Mouse (Mus musculus): ENCODE data around the gene Elmod3. TPM values are rescaled to one million over a fixed set of nuclear protein-coding genes. Genes with fewer than 3 reads are reported as not detected.

Gene Elmod3
- polyA plus RNA-seq, 1 experiment from 2014 or later: 17.0 TPM

DNA sequence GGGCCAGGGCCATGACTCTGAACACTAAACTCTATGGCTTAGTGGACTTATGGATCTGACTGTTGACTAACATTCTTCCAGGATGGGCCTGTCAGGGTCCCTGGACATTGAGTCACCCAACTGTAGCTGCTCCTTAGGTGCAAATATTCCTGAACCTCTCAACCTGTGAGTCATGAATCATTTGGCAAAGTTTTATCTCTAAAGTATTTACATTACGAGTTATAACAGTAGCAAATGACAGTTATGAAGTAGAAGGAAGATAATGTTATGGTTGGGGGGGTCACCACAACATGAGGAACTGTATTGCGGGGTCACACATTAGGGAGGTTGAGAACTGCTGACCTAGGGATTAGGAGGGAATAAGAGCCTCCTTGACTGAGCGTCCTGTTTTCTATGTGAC lies 50.4 kb downstream of the Elmod3 start:
- no peak overlapping the region for H3K27ac ChIP-seq (ENCODE audit: low read length)
- WGBS: 88% methylated on average over 3 of the region's 3 CpGs

DNA sequence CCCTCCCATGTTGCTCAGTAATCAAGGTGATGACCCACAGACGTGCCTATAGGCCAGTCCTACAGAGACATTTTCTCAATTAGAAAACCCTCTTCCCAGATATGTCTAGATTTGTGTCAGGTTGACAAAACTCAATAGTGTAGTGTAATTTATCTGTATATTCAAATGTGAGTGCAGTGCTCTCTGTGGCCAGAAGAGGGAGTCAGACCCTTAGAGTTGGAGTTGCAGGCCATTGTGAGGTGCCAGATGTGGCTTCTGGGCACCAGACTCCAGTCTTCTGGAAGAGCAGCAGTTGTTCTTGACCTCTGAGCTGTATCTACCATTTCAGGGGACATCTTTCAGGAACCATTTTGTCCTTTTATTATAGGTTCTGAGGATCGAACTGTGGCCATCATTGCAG lies 51.1 kb downstream of the Elmod3 start:
- ATAC-seq: no peak
- no peak overlapping the region for H3K27ac ChIP-seq (ENCODE audit: low read length)
- H3K36me3 ChIP-seq (ENCODE audit: control insufficient read depth, insufficient read depth): no peaks in the 10 kb centered on the region
- no peak overlapping the region for H3K9ac ChIP-seq (replicated peaks; ENCODE audit: low read depth, low read length)
- H3K4me3 ChIP-seq (replicated peaks; ENCODE audit: low read length): no peak overlapping the region
- WGBS: 97% methylated on average over 2 of the region's 2 CpGs
- no peaks in the 10 kb centered on the region for H3K27me3 ChIP-seq (replicated peaks; ENCODE audit: control insufficient read depth, insufficient read depth, low read length)
- H3K9me3 ChIP-seq (ENCODE audit: control insufficient read depth, low read length): no peaks in the 10 kb centered on the region
- H3K4me1 ChIP-seq (replicated peaks; ENCODE audit: control insufficient read depth, insufficient read depth, low read length): no peaks in the 10 kb centered on the region
- H3K4me2 ChIP-seq (ENCODE audit: low read length): no peak overlapping the region

More for the DNA sequence above, 50.4 kb downstream of the Elmod3 start:
- Histone ChIP-seq H3K4me1 (replicated peaks; ENCODE audit: control insufficient read depth, insufficient read depth, low read length) (peaks cover 4% of the 10 kb centered on the region; the same call in 1 of the 2 replicates), H3K4me2 (ENCODE audit: low read length) (no peak overlapping the region), H3K4me3 (replicated peaks; ENCODE audit: low read length) (no peak overlapping the region), H3K9me3 (ENCODE audit: control insufficient read depth, low read length) (no peaks in the 10 kb centered on the region), H3K9ac (replicated peaks; ENCODE audit: low read depth, low read length) (no peak overlapping the region), H3K36me3 (ENCODE audit: control insufficient read depth, insufficient read depth) (no peaks in the 10 kb centered on the region), H3K27me3 (replicated peaks; ENCODE audit: control insufficient read depth, insufficient read depth, low read length) (no peaks in the 10 kb centered on the region)
- ATAC-seq: no peak

DNA sequence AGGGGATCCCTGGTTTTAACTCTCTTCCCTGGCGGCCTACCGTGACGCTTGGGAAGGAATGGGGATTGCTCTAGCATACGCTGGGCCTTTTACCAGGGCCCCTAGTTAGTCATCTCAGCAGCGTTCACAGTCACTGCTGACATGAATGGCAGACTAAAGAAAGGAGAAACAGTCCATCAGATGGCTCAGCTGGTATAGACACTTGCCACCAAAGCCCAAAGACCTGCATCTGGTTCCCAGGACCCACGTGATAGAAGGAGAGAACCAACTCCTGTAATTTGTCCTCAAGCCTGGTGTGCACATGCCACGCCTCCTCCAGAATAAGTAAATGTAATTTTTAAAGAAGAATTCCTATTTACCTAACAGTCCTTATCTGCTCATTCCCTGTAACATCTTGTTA lies 52.8 kb downstream of the Elmod3 start:
- WGBS: 45% methylated on average over 7 of the region's 7 CpGs
- no peak overlapping the region for H3K9ac ChIP-seq (replicated peaks; ENCODE audit: low read depth, low read length)
- no peaks in the 10 kb centered on the region for H3K36me3 ChIP-seq (ENCODE audit: control insufficient read depth, insufficient read depth)
- no peaks in the 10 kb centered on the region for H3K27me3 ChIP-seq (replicated peaks; ENCODE audit: control insufficient read depth, insufficient read depth, low read length)
- no peaks in the 10 kb centered on the region for H3K4me1 ChIP-seq (replicated peaks; ENCODE audit: control insufficient read depth, insufficient read depth, low read length)
- no peak overlapping the region for H3K27ac ChIP-seq (ENCODE audit: low read length)
- H3K4me3 ChIP-seq (replicated peaks; ENCODE audit: low read length): no peak overlapping the region
- no peaks in the 10 kb centered on the region for H3K9me3 ChIP-seq (ENCODE audit: control insufficient read depth, low read length)
- H3K4me2 ChIP-seq (ENCODE audit: low read length): no peak overlapping the region
- no peak for ATAC-seq

DNA sequence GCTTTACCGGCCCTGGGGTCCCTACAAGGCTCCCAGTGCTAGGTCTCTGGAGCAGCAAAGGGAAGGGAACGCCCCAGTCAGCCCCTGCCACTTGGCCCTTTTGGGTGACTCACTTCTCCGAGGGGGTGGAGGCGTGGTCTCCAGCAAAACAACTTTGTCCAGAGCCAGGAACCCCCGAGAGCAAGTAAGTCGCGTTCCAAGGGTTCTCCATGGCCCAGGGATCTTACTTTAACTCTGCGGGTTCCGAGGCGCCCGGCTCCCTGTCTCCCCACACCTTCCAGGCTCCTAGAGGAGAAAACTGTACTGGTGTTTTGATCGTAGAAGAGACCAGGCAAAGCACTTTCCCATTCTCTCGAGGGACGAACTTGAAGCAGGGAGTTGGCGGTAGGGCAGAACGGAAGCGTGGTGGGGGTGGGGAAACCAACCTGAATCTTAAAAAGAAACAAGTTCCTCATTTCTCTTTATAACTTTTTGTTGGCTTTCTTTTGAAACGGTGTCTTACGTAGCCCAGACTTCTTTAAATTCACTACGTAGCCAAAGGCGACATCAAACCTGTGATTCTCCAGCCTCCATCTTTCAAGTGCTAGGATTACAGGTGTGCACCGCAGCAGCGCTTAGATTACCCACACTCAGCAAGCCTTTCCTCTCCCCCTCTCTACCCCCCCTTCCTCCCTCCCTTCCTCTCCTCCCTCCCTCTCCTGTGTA lies 53.8 kb downstream of the Elmod3 start, which contains the start of gene Capg:
Gene Capg (plus strand): TSS at position 109 of the 705 bp plus-strand sequence.
- Histone ChIP-seq H3K4me2 (ENCODE audit: low read length) (peak within 1 kb of the TSS; percentile 5), H3K4me1 (replicated peaks; ENCODE audit: control insufficient read depth, insufficient read depth, low read length) (no peaks in the 10 kb centered on the region), H3K9me3 (ENCODE audit: control insufficient read depth, low read length) (no peaks in the 10 kb centered on the region), H3K27ac (ENCODE audit: low read length) (no peak within 1 kb of the TSS), H3K4me3 (replicated peaks; ENCODE audit: low read length) (no peak within 1 kb of the TSS; the same call in 1 of the 2 replicates), H3K9ac (replicated peaks; ENCODE audit: low read depth, low read length) (0 out of 2 replicates have a peak within 1 kb of the TSS, but pooled peaks have one; percentile 11), H3K27me3 (replicated peaks; ENCODE audit: control insufficient read depth, insufficient read depth, low read length) (no peaks in the 10 kb centered on the region), H3K36me3 (ENCODE audit: control insufficient read depth, insufficient read depth) (no peaks in the 10 kb centered on the region)
- no peak for ATAC-seq
- WGBS: 17% methylated on average over 23 of the region's 23 CpGs

DNA sequence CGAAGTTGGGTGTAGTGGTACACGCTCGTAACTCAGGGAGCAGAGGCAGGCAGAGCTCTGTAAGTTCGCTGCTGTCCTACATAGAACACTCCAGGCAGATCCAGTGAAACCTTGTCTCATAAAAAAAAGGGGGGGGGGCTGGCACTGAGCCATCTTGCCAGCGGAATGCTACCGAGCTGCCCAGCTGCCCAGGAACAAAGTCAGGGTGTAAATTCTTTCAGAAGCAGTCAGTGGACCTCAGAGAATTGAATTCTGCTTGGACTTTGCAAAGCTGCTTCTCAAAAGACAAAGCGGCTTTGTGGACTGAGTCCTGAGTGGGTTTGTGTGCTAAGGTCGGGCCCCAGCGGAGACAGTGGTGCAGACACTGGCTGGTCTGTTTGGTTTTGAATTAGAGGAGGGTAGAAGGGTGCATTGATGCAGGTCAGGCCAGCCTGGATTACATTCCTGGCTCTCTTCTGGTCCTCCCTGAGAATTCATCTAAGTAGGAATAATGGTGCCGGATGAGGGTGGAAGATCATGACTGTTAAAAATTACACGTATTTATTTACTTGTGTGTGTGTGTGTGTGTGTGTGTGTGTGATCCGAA lies 54.9 kb downstream of the Elmod3 start:
- Histone ChIP-seq H3K27me3 (replicated peaks; ENCODE audit: control insufficient read depth, insufficient read depth, low read length) (no peaks in the 10 kb centered on the region), H3K27ac (ENCODE audit: low read length) (no peak overlapping the region), H3K9me3 (ENCODE audit: control insufficient read depth, low read length) (no peaks in the 10 kb centered on the region), H3K4me3 (replicated peaks; ENCODE audit: low read length) (no peak overlapping the region), H3K9ac (replicated peaks; ENCODE audit: low read depth, low read length) (no peak overlapping the region), H3K4me2 (ENCODE audit: low read length) (no peak overlapping the region), H3K36me3 (ENCODE audit: control insufficient read depth, insufficient read depth) (no peaks in the 10 kb centered on the region), H3K4me1 (replicated peaks; ENCODE audit: control insufficient read depth, insufficient read depth, low read length) (peaks cover 6% of the 10 kb centered on the region)
- WGBS: 61% methylated on average over 12 of the region's 12 CpGs
- ATAC-seq: no peak

DNA sequence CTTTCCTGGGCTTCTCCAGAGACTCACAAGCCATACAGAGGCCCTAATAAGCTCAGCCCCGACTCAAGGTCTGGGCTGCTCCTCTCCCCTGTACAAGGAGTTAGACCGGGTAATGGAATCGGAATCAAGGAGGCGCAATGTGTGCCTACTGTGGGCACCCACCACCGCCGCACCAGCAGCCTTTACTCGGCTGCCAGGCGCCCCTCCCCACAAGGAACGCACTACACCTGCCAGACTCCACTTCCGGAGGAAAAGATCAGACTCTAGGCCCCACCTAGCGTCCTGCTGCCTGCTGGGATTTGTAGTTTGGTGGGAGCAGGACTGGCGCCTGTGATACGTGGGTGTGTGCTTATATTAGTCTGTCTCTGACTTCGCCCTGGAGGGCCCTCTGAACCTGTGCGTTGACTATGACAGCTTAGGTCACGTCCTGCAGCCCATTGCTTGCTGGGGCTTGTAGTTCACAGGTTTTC lies 59.6 kb downstream of the Elmod3 start:
- H3K9ac ChIP-seq (replicated peaks; ENCODE audit: low read depth, low read length): peak overlapping the region; percentile 82
- no peaks in the 10 kb centered on the region for H3K36me3 ChIP-seq (ENCODE audit: control insufficient read depth, insufficient read depth)
- peak overlapping the region; percentile 63 for H3K27ac ChIP-seq (ENCODE audit: low read length)
- H3K4me1 ChIP-seq (replicated peaks; ENCODE audit: control insufficient read depth, insufficient read depth, low read length): peaks cover 15% of the 10 kb centered on the region
- H3K27me3 ChIP-seq (replicated peaks; ENCODE audit: control insufficient read depth, insufficient read depth, low read length): no peaks in the 10 kb centered on the region
- ATAC-seq: peak; percentile 96
- no peaks in the 10 kb centered on the region for H3K9me3 ChIP-seq (ENCODE audit: control insufficient read depth, low read length)
- peak overlapping the region; percentile 64 for H3K4me3 ChIP-seq (replicated peaks; ENCODE audit: low read length)
- under 1% methylated on average over 16 of the region's 16 CpGs for WGBS
- H3K4me2 ChIP-seq (ENCODE audit: low read length): peak overlapping the region; percentile 81

- Histone ChIP-seq H3K27ac (ENCODE audit: low read length) (no peak overlapping the region; the same call in 1 of the 2 replicates), H3K36me3 (ENCODE audit: control insufficient read depth, insufficient read depth) (no peaks in the 10 kb centered on the region), H3K9me3 (ENCODE audit: control insufficient read depth, low read length) (no peaks in the 10 kb centered on the region), H3K27me3 (replicated peaks; ENCODE audit: control insufficient read depth, insufficient read depth, low read length) (no peaks in the 10 kb centered on the region), H3K4me2 (ENCODE audit: low read length) (peak overlapping the region; percentile 81), H3K4me1 (replicated peaks; ENCODE audit: control insufficient read depth, insufficient read depth, low read length) (peaks cover 15% of the 10 kb centered on the region), H3K9ac (replicated peaks; ENCODE audit: low read depth, low read length) (peak overlapping the region; percentile 82), H3K4me3 (replicated peaks; ENCODE audit: low read length) (peak overlapping the region; percentile 64)
- ATAC-seq: no peak; the same call in 1 of the 2 replicates
- 53% methylated on average over 10 of the region's 10 CpGs for WGBS
Measured at GRCm38 (mm10) chr6:72537998-72538500, 60.2 kb downstream of the Elmod3 start.

GRCm38 (mm10) chr6:72535165-72535564 lies 63.0 kb downstream of the Elmod3 start:
- no peak overlapping the region for H3K4me3 ChIP-seq (replicated peaks; ENCODE audit: low read length)
- no peak for ATAC-seq
- no peaks in the 10 kb centered on the region for H3K27me3 ChIP-seq (replicated peaks; ENCODE audit: control insufficient read depth, insufficient read depth, low read length)
- no peaks in the 10 kb centered on the region for H3K9me3 ChIP-seq (ENCODE audit: control insufficient read depth, low read length)
- no peak overlapping the region for H3K9ac ChIP-seq (replicated peaks; ENCODE audit: low read depth, low read length)
- 2% methylated on average over 9 of the region's 9 CpGs for WGBS
- peaks cover 17% of the 10 kb centered on the region for H3K4me1 ChIP-seq (replicated peaks; ENCODE audit: control insufficient read depth, insufficient read depth, low read length)
- H3K36me3 ChIP-seq (ENCODE audit: control insufficient read depth, insufficient read depth): no peaks in the 10 kb centered on the region
- H3K27ac ChIP-seq (ENCODE audit: low read length): no peak overlapping the region
- H3K4me2 ChIP-seq (ENCODE audit: low read length): peak overlapping the region; percentile 41

- H3K9ac ChIP-seq (replicated peaks; ENCODE audit: low read depth, low read length): no peak overlapping the region
- 36% methylated on average over 9 of the region's 9 CpGs for WGBS
Measured at GRCm38 (mm10) chr6:72534035-72534809, 64.0 kb downstream of the Elmod3 start.

More at GRCm38 (mm10) chr6:72534035-72534809, 64.0 kb downstream of the Elmod3 start:
- H3K9me3 ChIP-seq (ENCODE audit: control insufficient read depth, low read length): no peaks in the 10 kb centered on the region
- peak; percentile 54 for ATAC-seq
- no peaks in the 10 kb centered on the region for H3K27me3 ChIP-seq (replicated peaks; ENCODE audit: control insufficient read depth, insufficient read depth, low read length)
- no peaks in the 10 kb centered on the region for H3K36me3 ChIP-seq (ENCODE audit: control insufficient read depth, insufficient read depth)
- peaks cover 17% of the 10 kb centered on the region for H3K4me1 ChIP-seq (replicated peaks; ENCODE audit: control insufficient read depth, insufficient read depth, low read length)
- H3K27ac ChIP-seq (ENCODE audit: low read length): no peak overlapping the region
- no peak overlapping the region for H3K4me2 ChIP-seq (ENCODE audit: low read length)
- H3K4me3 ChIP-seq (replicated peaks; ENCODE audit: low read length): no peak overlapping the region
